Mouse (Mus musculus): Measurements from ENCODE around the gene Aox2. TPM values are rescaled to one million over a fixed set of nuclear protein-coding genes. Genes with fewer than 3 reads are reported as not detected.
"Not testable (repeated sequence)": the region's sequence is repeated elsewhere in the genome, so short reads cannot be mapped to it uniquely, and the experiment has no call there.

Aox2 gene
- total RNA-seq, 2 experiments from 2014 or later = 0.05 TPM; not detected in 1

- no peak for DNase-seq
These were observed 75.2 kb downstream of the Aox2 start for GRCm38 (mm10) chr1:58353238-58353893.

- DNase-seq = peak; percentile 70
These were observed 81.1 kb downstream of the Aox2 start for GRCm38 (mm10) chr1:58358958-58359901.

GRCm38 (mm10) chr1:58362296-58362695 lies 84.2 kb downstream of the Aox2 start:
- DNase-seq = peak; percentile 27

- no peak for DNase-seq
These were observed 86.4 kb downstream of the Aox2 start for GRCm38 (mm10) chr1:58364551-58364950.

GRCm38 (mm10) chr1:58365829-58366228 lies 87.7 kb downstream of the Aox2 start:
- DNase-seq = no peak

GRCm38 (mm10) chr1:58366737-58367471 lies 88.8 kb downstream of the Aox2 start:
- no peak for DNase-seq

GRCm38 (mm10) chr1:58369716-58370115 lies 91.6 kb downstream of the Aox2 start:
- DNase-seq = no peak

GRCm38 (mm10) chr1:58374266-58374665 lies 96.1 kb downstream of the Aox2 start:
- DNase-seq = not testable (repeated sequence)

- DNase-seq = no peak
These were observed 97.5 kb downstream of the Aox2 start for GRCm38 (mm10) chr1:58375574-58376147.

- DNase-seq = no peak
These were observed 104.6 kb downstream of the Aox2 start for GRCm38 (mm10) chr1:58382586-58383281.

- DNase-seq = no peak
These were observed 113.5 kb downstream of the Aox2 start for GRCm38 (mm10) chr1:58391421-58392267.

GRCm38 (mm10) chr1:58392268-58392651 lies 114.1 kb downstream of the Aox2 start:
- DNase-seq = no peak

GRCm38 (mm10) chr1:58392652-58393283 lies 114.6 kb downstream of the Aox2 start, which contains the start of gene Bzw1:
Gene Bzw1 (plus strand): TSS chr1:58392898.
- peak; percentile 96 for DNase-seq

GRCm38 (mm10) chr1:58393284-58394195 lies 115.4 kb downstream of the Aox2 start:
- DNase-seq = peak; percentile 64

- DNase-seq = no peak
These were observed 117.2 kb downstream of the Aox2 start for GRCm38 (mm10) chr1:58395341-58395740.

GRCm38 (mm10) chr1:58396179-58396578 lies 118.1 kb downstream of the Aox2 start:
- DNase-seq = no peak

GRCm38 (mm10) chr1:58397731-58398130 lies 119.6 kb downstream of the Aox2 start:
- no peak for DNase-seq

- DNase-seq = no peak
These were observed 123.3 kb downstream of the Aox2 start for GRCm38 (mm10) chr1:58401396-58401795.

GRCm38 (mm10) chr1:58403745-58404144 lies 125.6 kb downstream of the Aox2 start:
- DNase-seq = no peak
